ENCODE assay signal across 21 mouse cellular contexts in the genomic region with DNA sequence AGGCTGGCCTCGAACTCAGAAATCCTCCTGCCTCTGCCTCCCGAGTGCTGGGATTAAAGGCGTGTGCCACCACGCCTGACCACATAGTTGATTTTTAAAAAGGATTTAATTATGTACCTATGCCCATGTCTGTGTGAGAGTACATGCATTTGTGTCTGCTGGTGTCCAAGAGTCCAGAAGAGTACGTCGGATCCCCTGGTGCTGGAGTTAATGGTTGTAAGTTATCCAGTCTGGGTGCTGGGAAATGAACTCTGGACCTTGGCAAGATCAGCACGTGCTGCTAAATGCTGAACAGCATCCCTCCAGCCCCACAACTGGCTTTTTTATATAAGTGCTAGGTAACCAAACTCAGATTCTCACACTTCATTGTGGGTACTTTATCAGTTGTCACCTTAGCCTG. TPM values are rescaled to one million over a fixed set of nuclear protein-coding genes. Genes with fewer than 3 reads are reported as not detected.
"Had no signal": no experiment of that assay in that cellular context is flagged by ENCODE, and none has a peak within 500 bp of the region (broad histone marks: within the 10 kb centered on the region; RNA-seq: fewer than 3 reads in every experiment).

No protein-coding gene starts in this region.

- H3K4me1 ChIP-seq: liver, embryonic 15.5 days; midbrain, embryonic 10.5 days; midbrain, embryonic 12.5 days; neural tube, embryonic 13.5 days; neural tube, embryonic 15.5 days had no signal

- H3K27me3 ChIP-seq: liver, embryonic 15.5 days; midbrain, embryonic 12.5 days; neural tube, embryonic 13.5 days; neural tube, embryonic 15.5 days had no signal

- H3K36me3 ChIP-seq: liver, embryonic 15.5 days; midbrain, embryonic 10.5 days; midbrain, embryonic 12.5 days; neural tube, embryonic 13.5 days; neural tube, embryonic 15.5 days had no signal

- H3K27ac ChIP-seq: liver, embryonic 15.5 days; midbrain, embryonic 10.5 days; midbrain, embryonic 12.5 days; neural tube, embryonic 13.5 days; neural tube, embryonic 15.5 days had no signal

- H3K4me3 ChIP-seq: liver, embryonic 15.5 days; midbrain, embryonic 10.5 days; midbrain, embryonic 12.5 days; myocyte; neural tube, embryonic 13.5 days; neural tube, embryonic 15.5 days had no signal

- H3K9ac ChIP-seq: liver, embryonic 15.5 days; lung, embryonic 14.5 days; midbrain, embryonic 12.5 days; neural tube, embryonic 13.5 days; neural tube, embryonic 15.5 days had no signal

- H3K4me2 ChIP-seq: liver, embryonic 15.5 days; lung, embryonic 14.5 days; midbrain, embryonic 12.5 days; neural tube, embryonic 13.5 days; neural tube, embryonic 15.5 days had no signal

- ATAC-seq: midbrain, embryonic 16.5 days had no signal

- H3K9me3 ChIP-seq: liver, embryonic 15.5 days; midbrain, embryonic 10.5 days; midbrain, embryonic 12.5 days; neural tube, embryonic 13.5 days; neural tube, embryonic 15.5 days had no signal

- DNase-seq: lung, adult 18-20 months; lung, postnatal 10 days; lung, postnatal 4 days; midbrain, embryonic 14.5 days; retina, postnatal 1 day; right cerebral cortex, adult 18-20 months; right cerebral cortex, postnatal 25 days; right cerebral cortex, postnatal 4 days; spleen, adult 18-20 months; thymus, adult 18-20 months; thymus, postnatal 14 days; thymus, postnatal 36 days had no signal

RNA-seq across cellular contexts. Expression of gene D930048N14Rik, which starts 20.1 kb away (rescaled TPM):
- total RNA-seq: megakaryocyte-erythroid progenitor cell, adult 5-6 weeks had no signal
